Mouse (Mus musculus) brain, embryonic 14.5 days (tissue): ENCODE data around the gene Elavl4. TPM values are rescaled to one million over a fixed set of nuclear protein-coding genes. Genes with fewer than 3 reads are reported as not detected.

ENCODE experiments used
- DNase-seq: peaks from one replicate; pipeline ENCODE4 v3.0.0-alpha.2; 2011; ENCODE audit warnings: low read depth
- CTCF ChIP-seq: fragments of 200-500 bp; IDR thresholded peaks from 2 replicates; pipeline ENCODE4 v1.5.1; 2012; ENCODE audit warnings: inconsistent platforms, mild to moderate bottlenecking, moderate library complexity, borderline replicate concordance; ENCODE audit not compliant: insufficient read depth, insufficient read length; ENCODE audit errors: extremely low read depth
- POLR2A ChIP-seq: fragments of 200-500 bp; IDR thresholded peaks from 2 replicates; pipeline ENCODE4 v1.6.1; 2012; ENCODE audit warnings: mild to moderate bottlenecking, inconsistent platforms, borderline replicate concordance; ENCODE audit not compliant: poor library complexity, insufficient read depth, insufficient read length, severe bottlenecking; ENCODE audit errors: extremely low read depth
- polyA plus RNA-seq: library from polyadenylated mRNA; depleted of rRNA; stranded (reverse); fragments of >200 nt; gene quantifications from 2 replicates; pipeline ENCODE4 v1.2.3, GENCODE M21; 2012

Elavl4 gene
- polyA plus RNA-seq, 1 experiment, result 120 TPM

- peak; percentile 73 for DNase-seq
- TF ChIP-seq POLR2A (no peak), CTCF (no peak)
Measured at GRCm38 (mm10) chr4:110257360-110257759, 94.3 kb downstream of the Elavl4 start.

GRCm38 (mm10) chr4:110255617-110256016 is 96.1 kb downstream of the Elavl4 start:
- DNase-seq, result no peak

GRCm38 (mm10) chr4:110250055-110250454 is 101.7 kb downstream of the Elavl4 start:
- no peak for TF ChIP-seq CTCF
- no peak for TF ChIP-seq POLR2A
- peak; percentile 49 for DNase-seq

More at GRCm38 (mm10) chr4:110255617-110256016, 96.1 kb downstream of the Elavl4 start:
- no peak for TF ChIP-seq CTCF
- TF ChIP-seq POLR2A, result no peak

GRCm38 (mm10) chr4:110242879-110243278 is 108.8 kb downstream of the Elavl4 start:
- TF ChIP-seq POLR2A (no peak), CTCF (no peak)

GRCm38 (mm10) chr4:110234554-110234953 is 117.2 kb downstream of the Elavl4 start:
- TF ChIP-seq CTCF, result no peak
- no peak for TF ChIP-seq POLR2A
- DNase-seq, result no peak

More at GRCm38 (mm10) chr4:110242879-110243278, 108.8 kb downstream of the Elavl4 start:
- peak; percentile 40 for DNase-seq

- TF ChIP-seq POLR2A, result no peak
- TF ChIP-seq CTCF, result no peak
- no peak for DNase-seq
Measured at GRCm38 (mm10) chr4:110232327-110232726, 119.4 kb downstream of the Elavl4 start.

- TF ChIP-seq POLR2A (no peak), CTCF (no peak)
- DNase-seq, result no peak
Measured at GRCm38 (mm10) chr4:110231799-110232198, 119.9 kb downstream of the Elavl4 start.

GRCm38 (mm10) chr4:110229652-110230051 is 122.1 kb downstream of the Elavl4 start:
- DNase-seq, result no peak
- TF ChIP-seq POLR2A, result no peak
- no peak for TF ChIP-seq CTCF

GRCm38 (mm10) chr4:110229238-110229637 is 122.5 kb downstream of the Elavl4 start:
- TF ChIP-seq CTCF (no peak), POLR2A (no peak)
- DNase-seq, result no peak

GRCm38 (mm10) chr4:110227621-110228031 is 124.1 kb downstream of the Elavl4 start:
- no peak for TF ChIP-seq POLR2A
- TF ChIP-seq CTCF, result no peak
- no peak for DNase-seq

- no peak for DNase-seq
- no peak for TF ChIP-seq POLR2A
- TF ChIP-seq CTCF, result no peak
Measured at GRCm38 (mm10) chr4:110225492-110225891, 126.2 kb downstream of the Elavl4 start.

- TF ChIP-seq CTCF, result no peak
- TF ChIP-seq POLR2A, result no peak
- DNase-seq, result no peak
Measured at GRCm38 (mm10) chr4:110218819-110219218, 132.9 kb downstream of the Elavl4 start.
